Mouse (Mus musculus) embryonic facial prominence, embryonic 15.5 days (tissue): ENCODE data around the gene Ube2t. TPM values are rescaled to one million over a fixed set of nuclear protein-coding genes. Genes with fewer than 3 reads are reported as not detected.

ENCODE experiments used
- ATAC-seq: fragments of 200-750 bp; cut with Nextera tagmentation; 2 replicates; pipeline ENCODE4 v1.8.0; 2017; ENCODE audit warnings: low read depth, moderate TSS enrichment; ENCODE audit not compliant: insufficient number of reproducible peaks, low FRiP score, low TSS enrichment
- H3K27ac ChIP-seq: fragments of 300-500 bp; sonication (generic); replicated peaks from 2 replicates; pipeline ENCODE4 v1.5.1; 2015; ENCODE audit warnings: mild to moderate bottlenecking, inconsistent platforms
- H3K27me3 ChIP-seq: fragments of 300-500 bp; sonication (generic); 2 replicates; pipeline ENCODE4 v1.6.1; 2015; ENCODE audit warnings: inconsistent platforms
- H3K36me3 ChIP-seq: fragments of 300-500 bp; sonication (generic); 2 replicates; pipeline ENCODE4 v1.6.1; 2015; ENCODE audit warnings: mild to moderate bottlenecking, inconsistent platforms
- H3K4me1 ChIP-seq: fragments of 300-500 bp; sonication (generic); 2 replicates; pipeline ENCODE4 v1.6.1; 2015; ENCODE audit warnings: inconsistent platforms
- H3K4me2 ChIP-seq: fragments of 300-500 bp; sonication (generic); replicated peaks from 2 replicates; pipeline ENCODE4 v1.6.1; 2015; ENCODE audit warnings: mild to moderate bottlenecking, inconsistent platforms
- H3K4me3 ChIP-seq: fragments of 300-500 bp; sonication (generic); replicated peaks from 2 replicates; pipeline ENCODE4 v1.5.1; 2015; ENCODE audit warnings: mild to moderate bottlenecking, inconsistent platforms
- H3K9ac ChIP-seq: fragments of 300-500 bp; sonication (generic); 2 replicates; pipeline ENCODE4 v1.6.1; 2015; ENCODE audit warnings: inconsistent platforms
- H3K9me3 ChIP-seq: fragments of 300-500 bp; sonication (generic); replicated peaks from 2 replicates; pipeline ENCODE4 v1.6.1; 2016; ENCODE audit warnings: inconsistent platforms
- WGBS: fragments of 180-500 bp; shearing (Covaris S2); methylation state at CpG from one replicate; pipeline ENCODE4 v1.1.7; 2015; 5-methylcytosine and 5-hydroxymethylcytosine counted together
- polyA plus RNA-seq: library from polyadenylated mRNA; unstranded; fragments of >200 nt; fragmentation: Nextera tagmentation; extraction: Ambion mirVana; gene quantifications from 2 replicates; pipeline ENCODE4 v1.2.1, GENCODE M21; 2015

Gene Ube2t
- polyA plus RNA-seq, 1 experiment from 2014 or later, result 30.3 TPM

DNA sequence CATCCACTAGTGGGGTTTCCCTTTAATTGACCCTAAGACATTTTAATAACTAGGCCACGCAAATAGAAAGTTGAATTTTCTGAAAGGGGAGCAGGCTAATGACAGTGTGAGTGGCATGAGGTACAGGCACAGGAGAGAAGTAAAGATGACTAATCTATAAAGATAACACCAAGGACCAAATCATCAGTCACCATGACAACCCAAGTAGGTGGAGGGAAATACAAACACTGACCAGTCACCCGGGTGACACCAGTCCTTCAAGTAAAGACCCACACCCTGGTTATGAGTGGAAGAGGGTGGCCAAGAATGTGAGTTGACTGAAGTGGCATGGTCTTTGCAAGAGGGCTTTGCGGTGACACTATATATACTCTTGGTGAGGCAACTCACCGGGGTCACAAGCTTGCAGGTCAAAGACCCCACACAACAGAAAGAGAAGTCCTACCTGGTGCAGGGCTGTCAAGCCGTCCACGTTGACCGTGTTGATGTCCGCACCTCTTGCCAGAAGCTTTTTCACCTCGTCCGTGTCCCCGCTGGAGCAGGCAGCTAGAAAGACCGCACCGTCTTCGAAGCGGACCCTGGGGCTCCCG lies 7.2 kb upstream of the Ube2t start:
- H3K36me3 ChIP-seq, result 0 out of 2 replicates have a peak, but pooled peaks cover 6% of the 10 kb centered on the region
- 4% methylated on average over 16 of the region's 16 CpGs for WGBS
- no peaks in the 10 kb centered on the region for H3K9me3 ChIP-seq
- peak overlapping the region; percentile 73 for H3K4me2 ChIP-seq
- H3K27ac ChIP-seq, result peak overlapping the region; percentile 90
- H3K27me3 ChIP-seq, result no peaks in the 10 kb centered on the region
- H3K4me1 ChIP-seq, result peaks cover 17% of the 10 kb centered on the region
- peak overlapping the region; percentile 87 for H3K9ac ChIP-seq
- peak overlapping the region; percentile 94 for H3K4me3 ChIP-seq
- ATAC-seq, result peak; percentile 31; the same call in 1 of the 2 replicates

DNA sequence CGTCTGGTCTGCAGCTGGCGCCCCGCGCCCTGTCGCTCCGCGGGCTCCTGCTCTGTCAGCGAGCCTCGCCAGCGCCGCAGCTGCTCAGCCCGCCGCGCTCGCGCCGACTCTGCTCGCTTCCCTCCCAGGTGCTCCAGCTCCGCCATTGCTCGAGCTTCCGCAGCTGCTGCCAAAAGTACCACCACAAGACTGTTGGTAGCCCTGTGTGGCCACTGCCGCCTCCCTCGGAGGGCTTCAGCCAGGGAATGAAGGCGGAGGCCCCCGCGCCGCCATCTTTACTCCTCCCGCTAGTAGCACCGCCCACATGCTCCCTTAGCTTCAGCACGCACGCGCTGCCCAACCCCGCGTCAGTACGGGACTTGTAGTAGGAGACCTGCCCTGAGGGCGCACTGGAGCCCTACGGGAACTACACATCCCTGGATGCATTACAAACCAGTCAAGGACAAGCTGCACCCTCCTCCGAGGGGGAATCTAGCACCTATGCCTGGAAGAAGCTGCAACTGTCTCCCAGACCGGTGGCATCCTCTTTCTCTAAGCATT lies 6.7 kb upstream of the Ube2t start, which contains the start of gene Ppp1r12b:
TSS of gene Ppp1r12b (minus strand) at position 306 of the 540 bp plus-strand sequence.
- WGBS, result under 1% methylated on average over 39 of the region's 39 CpGs
- peak within 1 kb of the TSS; percentile 94 for H3K4me3 ChIP-seq

DNA sequence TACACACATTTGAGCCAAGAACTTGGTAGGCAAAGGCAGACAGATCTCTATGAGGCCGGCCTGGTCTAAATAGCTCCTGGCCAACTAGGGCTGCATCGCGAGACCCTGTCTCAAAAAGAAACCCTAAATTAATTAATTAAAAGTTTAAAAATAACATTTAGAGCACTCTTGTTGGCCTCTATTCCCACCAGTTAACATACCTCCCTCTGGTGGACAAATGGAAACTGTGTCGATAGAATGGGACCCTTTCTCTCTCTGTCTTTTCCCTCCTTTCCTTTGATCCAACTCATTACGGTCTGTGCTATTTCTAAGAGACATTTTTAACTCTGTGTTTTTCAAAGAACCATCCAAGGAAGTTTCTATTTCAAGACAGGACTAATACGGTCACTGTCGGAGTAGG lies 1.7 kb upstream of the Ube2t start:
- Histone ChIP-seq H3K27me3 (no peaks in the 10 kb centered on the region), H3K9me3 (no peaks in the 10 kb centered on the region), H3K9ac (no peak overlapping the region), H3K4me3 (no peak overlapping the region), H3K4me1 (peaks cover 8% of the 10 kb centered on the region; the same call in 1 of the 2 replicates), H3K36me3 (peaks cover 4% of the 10 kb centered on the region; the same call in 1 of the 2 replicates), H3K27ac (no peak overlapping the region), H3K4me2 (no peak overlapping the region)
- no peak for ATAC-seq
- 60% methylated on average over 7 of the region's 7 CpGs for WGBS

More for the DNA sequence above, 6.7 kb upstream of the Ube2t start, which contains the start of gene Ppp1r12b:
- peak within 1 kb of the TSS; percentile 73 for H3K4me2 ChIP-seq
- no peaks in the 10 kb centered on the region for H3K9me3 ChIP-seq
- H3K36me3 ChIP-seq, result 0 out of 2 replicates have a peak, but pooled peaks cover 2% of the 10 kb centered on the region
- H3K9ac ChIP-seq, result peak within 1 kb of the TSS; percentile 87
- peak; percentile 98 for ATAC-seq
- H3K27me3 ChIP-seq, result no peaks in the 10 kb centered on the region
- H3K4me1 ChIP-seq, result peaks cover 14% of the 10 kb centered on the region
- H3K27ac ChIP-seq, result peak within 1 kb of the TSS; percentile 90

DNA sequence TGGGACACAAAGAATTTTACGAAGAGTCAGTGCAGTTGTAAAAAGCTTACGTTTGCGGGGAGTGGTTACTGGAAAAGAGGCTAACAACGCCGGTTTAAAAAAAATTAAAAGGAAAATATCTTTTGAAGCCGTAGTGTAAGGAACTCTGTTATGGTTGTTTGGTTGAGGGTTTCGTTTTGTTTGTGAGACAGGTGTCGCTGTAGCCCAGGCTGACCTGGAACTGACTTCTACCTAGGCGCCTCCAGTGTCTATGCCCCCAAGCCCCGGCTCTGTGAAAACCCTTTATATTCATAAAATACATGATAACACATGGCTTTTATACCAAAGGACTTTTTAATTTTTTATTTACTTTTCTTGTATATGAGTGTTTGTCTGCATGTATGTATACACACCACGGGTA lies 456 bp downstream of the Ube2t start:
- Histone ChIP-seq H3K9ac (peak overlapping the region; percentile 65), H3K9me3 (no peaks in the 10 kb centered on the region), H3K27me3 (no peaks in the 10 kb centered on the region), H3K4me3 (peak overlapping the region; percentile 87), H3K4me1 (peaks cover 8% of the 10 kb centered on the region; the same call in 1 of the 2 replicates), H3K36me3 (peaks cover 5% of the 10 kb centered on the region; the same call in 1 of the 2 replicates), H3K4me2 (peak overlapping the region; percentile 84), H3K27ac (0 out of 2 replicates have a peak overlapping the region, but pooled peaks have one; percentile 28)
- ATAC-seq, result no peak
- WGBS, result 2% methylated on average over 11 of the region's 11 CpGs

DNA sequence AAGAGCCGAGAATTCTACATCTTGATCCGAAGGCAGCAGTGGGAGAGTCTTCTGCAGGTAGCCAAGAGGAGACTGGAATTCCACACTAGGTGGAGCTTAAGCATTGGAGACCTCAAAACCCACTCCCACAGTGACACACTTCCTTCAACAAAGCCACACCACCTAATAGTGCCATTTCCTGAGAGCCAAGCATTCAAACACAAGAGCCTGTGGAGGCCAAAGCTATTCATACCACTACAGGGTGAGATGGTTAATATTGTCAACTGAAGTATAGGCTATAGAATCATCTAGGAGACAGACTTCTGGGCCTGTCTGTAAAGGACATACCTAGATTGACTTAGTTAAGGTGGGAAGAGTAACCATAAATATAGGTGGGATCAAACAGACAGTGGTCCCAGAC lies 3.1 kb downstream of the Ube2t start:
- Histone ChIP-seq H3K4me3 (no peak overlapping the region), H3K9me3 (no peaks in the 10 kb centered on the region), H3K36me3 (peaks cover 11% of the 10 kb centered on the region; the same call in 1 of the 2 replicates), H3K27me3 (no peaks in the 10 kb centered on the region), H3K4me1 (peaks cover 8% of the 10 kb centered on the region; the same call in 1 of the 2 replicates), H3K4me2 (no peak overlapping the region), H3K9ac (no peak overlapping the region), H3K27ac (no peak overlapping the region)
- ATAC-seq, result no peak
- WGBS, result 89% methylated on average over 2 of the region's 2 CpGs

DNA sequence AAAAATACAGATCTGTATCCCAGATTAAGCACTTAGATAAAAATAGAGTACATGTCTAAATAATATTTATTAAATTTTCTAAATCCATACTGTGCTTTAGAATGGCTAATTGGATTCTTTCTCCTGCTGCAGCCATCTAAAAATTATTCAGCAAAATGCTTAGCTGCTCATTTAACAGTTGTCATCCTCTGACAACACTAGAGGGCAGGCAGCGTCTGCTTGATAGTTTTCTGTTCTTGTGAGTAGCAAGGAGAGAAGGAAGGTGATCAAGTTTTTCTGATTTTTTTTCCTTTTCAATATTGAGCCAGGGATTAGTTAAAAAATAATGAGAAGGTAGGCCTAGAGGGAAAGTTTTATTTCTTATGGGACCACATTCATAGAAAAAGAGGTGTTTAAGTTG lies 10.6 kb downstream of the Ube2t start:
- no peak for ATAC-seq
- Histone ChIP-seq H3K4me3 (no peak overlapping the region), H3K9ac (no peak overlapping the region), H3K9me3 (no peaks in the 10 kb centered on the region), H3K36me3 (peaks cover 18% of the 10 kb centered on the region; the same call in 1 of the 2 replicates), H3K27ac (no peak overlapping the region), H3K4me1 (0 out of 2 replicates have a peak, but pooled peaks cover 5% of the 10 kb centered on the region), H3K27me3 (no peaks in the 10 kb centered on the region), H3K4me2 (no peak overlapping the region)
- 63% methylated on average over 1 of the region's 1 CpGs for WGBS

DNA sequence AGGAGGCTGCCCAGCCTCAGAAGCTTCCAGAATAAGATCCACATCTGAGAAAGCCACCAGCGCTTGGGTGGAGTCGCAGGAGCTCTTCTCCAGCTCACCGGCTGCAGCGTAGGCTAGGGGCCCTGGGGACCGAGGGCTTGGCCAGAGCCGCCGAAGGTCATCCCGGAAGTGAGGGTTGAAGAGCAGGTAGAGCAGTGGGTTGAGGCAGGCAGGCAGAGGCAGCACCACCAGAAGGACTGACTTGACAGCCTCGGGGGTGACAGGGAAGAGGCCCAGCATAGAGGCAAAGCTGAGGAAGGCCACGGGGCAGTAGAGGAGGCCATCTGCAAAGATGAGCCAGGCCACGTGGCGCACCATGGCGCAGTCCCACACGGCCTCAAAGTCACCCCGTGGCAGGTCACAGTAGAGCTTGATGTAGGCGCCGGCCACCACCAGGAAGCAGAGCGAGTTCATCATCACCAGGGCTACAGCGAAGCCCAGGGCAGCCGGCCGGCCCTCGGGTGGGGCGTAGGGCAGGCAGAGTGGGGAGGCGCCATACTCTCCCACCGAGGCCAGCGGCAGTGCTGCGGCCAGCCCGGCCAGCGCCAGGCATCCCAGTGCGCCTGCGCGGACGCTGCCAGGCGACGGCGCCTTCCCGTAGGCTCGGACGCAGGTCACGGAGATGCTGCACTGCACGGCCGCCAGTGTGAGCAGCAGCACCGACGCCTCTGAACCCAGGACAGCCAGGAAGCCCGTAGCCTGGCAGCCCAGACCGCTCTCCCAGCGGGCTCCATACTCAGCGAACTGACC lies 25.0 kb downstream of the Ube2t start:
- no peaks in the 10 kb centered on the region for H3K36me3 ChIP-seq
- peaks cover 12% of the 10 kb centered on the region; the same call in 1 of the 2 replicates for H3K4me1 ChIP-seq
- peak overlapping the region; percentile 70 for H3K4me2 ChIP-seq
- H3K9me3 ChIP-seq, result no peaks in the 10 kb centered on the region
- H3K27ac ChIP-seq, result no peak overlapping the region
- no peak overlapping the region for H3K9ac ChIP-seq
- 32% methylated on average over 48 of the region's 48 CpGs for WGBS
- H3K4me3 ChIP-seq, result peak overlapping the region; percentile 39
- peak; percentile 72; the same call in 1 of the 2 replicates for ATAC-seq
- H3K27me3 ChIP-seq, result 0 out of 2 replicates have a peak, but pooled peaks cover 4% of the 10 kb centered on the region

DNA sequence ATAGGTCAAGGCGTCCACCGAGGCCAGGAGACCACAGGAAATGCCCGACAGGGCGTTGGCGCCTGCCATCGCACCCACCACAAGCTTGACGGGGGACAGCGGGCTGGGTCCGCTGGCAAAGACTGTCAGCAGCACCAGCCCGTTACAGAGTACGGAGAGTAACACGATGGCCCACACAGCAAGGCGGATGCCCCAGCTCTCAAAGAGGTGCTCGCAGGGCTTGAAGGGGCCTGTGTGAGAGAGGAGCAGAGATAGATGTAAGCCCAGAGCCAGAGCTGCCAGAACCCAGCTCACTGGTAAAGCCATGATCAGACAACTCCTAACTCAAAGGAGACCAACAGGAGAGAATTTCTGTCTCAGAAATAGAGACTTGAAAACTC lies 25.6 kb downstream of the Ube2t start:
- 21% methylated on average over 14 of the region's 14 CpGs for WGBS
- H3K9ac ChIP-seq, result no peak overlapping the region
- peak overlapping the region; percentile 39 for H3K4me3 ChIP-seq
- ATAC-seq, result no peak
- no peak overlapping the region for H3K27ac ChIP-seq
- H3K27me3 ChIP-seq, result 0 out of 2 replicates have a peak, but pooled peaks cover 4% of the 10 kb centered on the region
- H3K4me1 ChIP-seq, result peaks cover 12% of the 10 kb centered on the region; the same call in 1 of the 2 replicates
- H3K36me3 ChIP-seq, result no peaks in the 10 kb centered on the region
- peak overlapping the region; percentile 70 for H3K4me2 ChIP-seq
- no peaks in the 10 kb centered on the region for H3K9me3 ChIP-seq

DNA sequence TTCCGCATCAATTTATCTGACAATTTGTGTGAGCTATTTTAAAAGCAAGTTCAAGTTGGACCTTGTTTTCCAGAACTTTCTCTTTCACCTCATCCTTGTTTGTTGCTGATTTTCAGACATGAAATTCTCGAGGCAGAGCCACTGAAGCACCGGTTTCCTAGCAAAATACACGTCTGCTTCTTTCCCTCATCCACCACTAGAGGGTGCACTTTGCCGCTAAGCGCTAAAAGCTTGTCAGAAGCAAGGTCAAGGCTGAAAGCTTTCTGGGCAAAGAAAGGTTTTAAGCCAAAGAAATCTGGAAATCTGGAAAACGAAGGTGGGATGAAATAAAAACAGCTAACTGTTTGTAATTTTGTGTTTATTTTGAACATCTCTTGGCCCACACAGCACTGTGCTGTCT lies 27.0 kb downstream of the Ube2t start:
- 9% methylated on average over 7 of the region's 7 CpGs for WGBS
- Histone ChIP-seq H3K4me2 (no peak overlapping the region), H3K9me3 (no peaks in the 10 kb centered on the region), H3K27ac (no peak overlapping the region), H3K4me3 (no peak overlapping the region), H3K36me3 (no peaks in the 10 kb centered on the region), H3K9ac (no peak overlapping the region), H3K4me1 (peaks cover 12% of the 10 kb centered on the region; the same call in 1 of the 2 replicates), H3K27me3 (0 out of 2 replicates have a peak, but pooled peaks cover 4% of the 10 kb centered on the region)
- ATAC-seq, result no peak

DNA sequence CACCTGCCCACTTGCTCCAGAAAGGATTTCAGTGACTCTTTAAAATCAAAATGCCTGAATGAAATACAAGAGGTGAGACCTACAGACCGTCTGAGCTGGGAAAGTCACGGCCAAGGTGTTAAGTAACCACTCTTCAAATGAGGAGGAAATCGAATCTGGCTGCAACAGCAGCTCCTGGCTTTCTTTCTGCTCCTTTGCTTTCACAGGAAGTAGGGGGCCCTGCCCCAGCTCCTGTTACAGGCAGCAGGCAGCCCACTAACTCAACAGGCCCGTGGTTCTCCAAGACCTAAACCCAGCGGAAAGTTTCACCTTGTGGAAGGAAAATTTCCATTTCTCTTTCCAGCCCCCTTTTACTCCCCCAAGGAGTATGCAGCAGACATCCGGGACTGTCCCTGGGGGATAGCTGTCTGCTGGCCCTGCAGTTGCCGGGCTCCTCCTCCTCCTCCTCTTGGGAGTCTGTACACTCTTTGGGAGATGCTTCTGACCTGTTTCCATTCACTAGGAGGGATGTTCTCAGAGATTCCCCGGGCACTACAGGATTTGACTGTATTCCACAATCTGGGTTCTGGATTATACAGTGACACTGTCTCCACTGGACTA lies 29.8 kb downstream of the Ube2t start:
- no peak overlapping the region for H3K9ac ChIP-seq
- 26% methylated on average over 8 of the region's 8 CpGs for WGBS
- H3K27ac ChIP-seq, result no peak overlapping the region
- peaks cover 24% of the 10 kb centered on the region for H3K4me1 ChIP-seq
- H3K27me3 ChIP-seq, result 0 out of 2 replicates have a peak, but pooled peaks cover 4% of the 10 kb centered on the region
- no peak overlapping the region for H3K4me3 ChIP-seq
- H3K4me2 ChIP-seq, result no peak overlapping the region
- ATAC-seq, result no peak
- H3K9me3 ChIP-seq, result no peaks in the 10 kb centered on the region
- H3K36me3 ChIP-seq, result no peaks in the 10 kb centered on the region
